Mouse (Mus musculus): ENCODE results near the gene Apoa4.

The Apoa4 gene

DNA sequence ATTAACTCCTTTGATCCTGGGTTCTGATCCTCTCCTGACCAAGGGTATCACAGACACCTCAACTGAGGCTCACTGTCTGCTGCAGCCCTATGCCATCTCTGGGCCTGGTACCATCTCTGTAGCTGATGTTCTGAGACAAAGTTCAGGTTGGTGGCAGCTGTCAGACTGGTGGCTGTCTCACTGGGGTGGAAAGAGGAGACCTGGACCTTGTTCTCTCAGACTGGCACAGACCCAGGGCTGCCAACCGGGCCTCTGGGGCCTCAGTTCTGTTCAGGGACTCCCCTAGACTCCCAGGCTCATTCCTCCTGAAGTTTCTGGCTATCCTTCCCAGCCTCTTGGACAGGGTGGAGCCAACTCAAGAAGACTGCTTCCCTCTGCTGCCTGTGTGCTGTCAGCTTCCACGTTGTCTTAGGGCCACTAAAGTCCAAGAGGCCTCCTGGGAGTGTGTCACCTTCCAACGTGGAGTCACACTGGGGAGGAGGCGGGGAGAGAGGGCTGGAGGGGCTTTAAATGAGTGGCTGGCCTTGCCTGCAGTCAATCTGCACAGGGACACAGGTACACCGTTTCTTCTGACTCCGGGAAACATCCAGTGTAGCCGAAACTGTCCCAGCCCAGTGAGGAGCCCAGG, at the start of gene Apoa4:
Gene Apoa4 (plus strand): TSS at position 171 of the 628 bp plus-strand sequence.
- DNase-seq, result no peak

GRCm38 (mm10) chr9:46191234-46191633, 49.3 kb upstream of the Apoa4 start:
- no peak for DNase-seq

- DNase-seq, result peak; percentile 60
Measured at GRCm38 (mm10) chr9:46191644-46192043, 48.9 kb upstream of the Apoa4 start.

DNA sequence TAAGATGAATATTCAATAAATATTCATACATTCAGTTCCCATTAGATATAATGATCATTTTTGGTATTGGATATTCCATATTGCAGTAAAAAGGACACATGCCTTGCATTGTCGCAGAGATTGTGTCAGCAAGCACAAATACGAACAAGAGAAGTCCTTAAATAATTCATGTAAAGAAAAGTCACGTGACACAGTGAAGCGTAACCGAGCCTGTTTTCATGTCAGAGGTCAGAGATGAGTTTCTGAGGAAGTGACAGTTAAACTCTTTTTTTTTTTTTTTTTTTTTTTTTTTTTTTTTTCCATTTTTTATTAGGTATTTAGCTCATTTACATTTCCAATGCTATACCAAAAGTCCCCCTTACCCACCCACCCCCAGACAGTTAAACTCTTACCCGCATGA, 47.9 kb upstream of the Apoa4 start:
- DNase-seq, result no peak

GRCm38 (mm10) chr9:46194809-46195208, 45.7 kb upstream of the Apoa4 start:
- no peak for DNase-seq

- peak; percentile 80 for DNase-seq
Measured at GRCm38 (mm10) chr9:46196699-46197169, 43.8 kb upstream of the Apoa4 start.

- no peak for DNase-seq
Measured at GRCm38 (mm10) chr9:46198461-46198860, 42.0 kb upstream of the Apoa4 start.

DNA sequence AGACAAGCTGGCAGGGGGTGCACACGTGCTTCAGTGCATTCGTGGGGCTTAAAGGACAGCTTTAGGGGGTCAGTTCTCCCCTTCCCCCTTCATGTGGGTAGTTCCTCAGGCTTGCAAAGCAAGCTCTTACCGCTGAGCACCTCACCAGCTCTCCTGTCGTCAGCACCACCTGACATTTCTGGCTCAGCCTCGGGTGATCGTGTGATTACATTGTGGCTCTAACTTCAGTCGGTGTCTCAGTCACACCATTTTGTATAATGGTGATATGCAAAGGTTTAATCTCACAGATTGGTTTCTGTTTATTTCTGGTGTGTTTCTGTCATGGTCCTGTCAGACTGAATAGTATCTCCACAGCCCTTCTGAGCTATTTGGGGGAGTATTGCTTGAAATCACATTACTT, 41.6 kb upstream of the Apoa4 start:
- no peak for DNase-seq

GRCm38 (mm10) chr9:46199609-46200008, 40.9 kb upstream of the Apoa4 start:
- DNase-seq, result no peak

DNA sequence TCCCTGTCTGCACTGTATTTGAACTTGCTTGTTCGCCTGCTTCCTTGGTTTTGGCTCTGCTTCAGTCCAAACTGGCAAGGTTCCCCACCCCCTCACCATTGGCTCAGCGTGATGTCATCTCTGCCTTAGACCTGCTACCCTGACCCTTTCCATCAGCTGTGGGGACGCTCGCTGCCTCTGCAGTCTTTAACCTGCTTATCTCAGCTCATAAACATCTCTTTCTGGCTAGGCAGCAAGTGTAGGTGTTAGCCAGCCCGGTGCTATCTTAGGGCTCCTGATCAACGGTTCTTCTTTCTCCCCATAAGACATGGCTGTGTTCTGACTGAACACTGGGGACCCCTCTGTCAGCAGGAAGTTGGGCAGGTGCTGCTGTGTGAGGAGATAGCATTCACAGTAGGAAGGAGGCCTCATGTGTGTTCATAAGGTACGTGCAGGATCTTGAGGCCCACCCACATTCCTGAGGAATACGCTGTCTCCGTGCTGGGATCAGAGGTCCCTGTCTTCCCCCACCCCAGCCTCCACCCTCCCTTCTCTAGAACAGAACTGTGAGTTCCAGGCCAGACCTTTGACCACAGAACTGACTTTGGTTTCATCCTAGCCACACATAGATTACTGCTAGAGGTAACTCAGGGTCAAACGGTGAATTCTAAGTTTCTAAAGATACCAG, 33.5 kb upstream of the Apoa4 start:
- DNase-seq, result no peak

GRCm38 (mm10) chr9:46207501-46207869, 33.0 kb upstream of the Apoa4 start:
- DNase-seq, result no peak

DNA sequence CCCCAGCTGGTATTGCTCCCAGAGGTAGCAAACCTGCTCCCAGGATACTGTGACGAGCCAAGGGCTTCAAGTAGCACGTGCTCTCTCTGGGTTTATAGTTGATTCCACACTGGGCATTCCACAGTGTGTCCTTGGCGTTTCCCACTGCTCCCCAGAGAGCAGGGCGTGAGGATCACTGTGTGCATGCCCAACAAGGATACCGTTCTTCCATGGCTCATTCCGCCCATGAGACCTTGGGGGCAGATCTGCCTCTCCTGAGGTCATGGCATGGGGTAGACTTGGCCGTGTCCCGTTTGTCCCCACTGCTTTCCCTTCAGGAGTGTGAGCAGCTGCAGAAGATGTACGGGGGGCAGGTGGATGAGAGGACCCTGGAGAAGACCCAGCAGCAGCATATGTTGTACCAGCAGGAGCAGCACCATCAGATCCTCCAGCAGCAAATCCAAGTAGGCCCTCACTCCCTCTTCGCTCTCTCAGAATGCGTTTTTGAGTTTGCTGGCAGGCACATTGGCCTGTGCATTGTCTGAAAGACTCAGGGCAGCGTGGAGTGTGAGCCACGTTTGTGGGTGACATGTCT, 32.0 kb upstream of the Apoa4 start:
- no peak for DNase-seq

GRCm38 (mm10) chr9:46210473-46210872, 30.0 kb upstream of the Apoa4 start:
- no peak for DNase-seq

DNA sequence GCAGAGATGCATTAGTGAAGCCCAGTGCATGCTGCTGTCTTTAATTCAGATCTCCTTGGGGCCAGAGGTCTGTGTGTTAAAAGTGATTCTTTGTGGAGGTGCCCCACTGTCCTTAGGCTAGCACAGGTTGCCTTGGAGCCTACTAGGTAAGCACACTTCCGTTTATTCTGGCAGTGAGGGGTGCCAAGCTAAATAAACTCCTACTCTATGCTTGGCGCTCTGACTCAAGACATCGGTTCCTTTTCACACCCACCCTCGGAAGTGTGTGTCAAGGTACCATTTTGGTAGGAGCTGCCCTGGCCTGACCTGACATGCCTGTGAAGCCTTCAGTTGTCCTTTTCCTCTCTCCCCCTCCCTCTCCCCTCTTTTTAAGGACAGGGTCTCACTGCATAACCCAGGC, 26.2 kb upstream of the Apoa4 start:
- DNase-seq, result peak; percentile 33

- no peak for DNase-seq
Measured at GRCm38 (mm10) chr9:46214946-46215337, 25.6 kb upstream of the Apoa4 start.

GRCm38 (mm10) chr9:46215338-46216322, 24.9 kb upstream of the Apoa4 start:
- peak; percentile 35 for DNase-seq

- DNase-seq, result no peak
Measured at GRCm38 (mm10) chr9:46216744-46217470, 23.6 kb upstream of the Apoa4 start.

GRCm38 (mm10) chr9:46218176-46218575, 22.3 kb upstream of the Apoa4 start:
- no peak for DNase-seq

GRCm38 (mm10) chr9:46223090-46223489, 17.4 kb upstream of the Apoa4 start:
- peak; percentile 52 for DNase-seq

DNA sequence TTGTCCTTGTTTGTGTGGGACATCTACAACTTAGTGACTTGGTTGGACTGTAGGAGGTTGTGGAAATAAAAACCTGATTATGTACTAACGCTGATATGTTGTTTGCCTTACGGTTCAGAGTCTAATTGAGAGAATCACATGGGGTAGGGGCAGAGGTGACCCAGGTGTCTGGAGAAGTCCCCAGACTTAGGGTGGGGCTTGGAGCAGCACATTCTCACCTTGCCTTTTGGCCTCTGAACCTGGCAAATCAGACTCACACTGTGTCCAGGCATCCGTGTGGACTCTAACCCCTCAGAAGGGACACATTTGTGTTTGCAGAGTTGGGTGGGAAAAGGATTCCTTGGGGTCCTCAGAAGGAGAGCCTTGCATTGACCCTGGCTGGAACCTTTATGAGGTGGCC, 16.4 kb upstream of the Apoa4 start:
- no peak for DNase-seq

DNA sequence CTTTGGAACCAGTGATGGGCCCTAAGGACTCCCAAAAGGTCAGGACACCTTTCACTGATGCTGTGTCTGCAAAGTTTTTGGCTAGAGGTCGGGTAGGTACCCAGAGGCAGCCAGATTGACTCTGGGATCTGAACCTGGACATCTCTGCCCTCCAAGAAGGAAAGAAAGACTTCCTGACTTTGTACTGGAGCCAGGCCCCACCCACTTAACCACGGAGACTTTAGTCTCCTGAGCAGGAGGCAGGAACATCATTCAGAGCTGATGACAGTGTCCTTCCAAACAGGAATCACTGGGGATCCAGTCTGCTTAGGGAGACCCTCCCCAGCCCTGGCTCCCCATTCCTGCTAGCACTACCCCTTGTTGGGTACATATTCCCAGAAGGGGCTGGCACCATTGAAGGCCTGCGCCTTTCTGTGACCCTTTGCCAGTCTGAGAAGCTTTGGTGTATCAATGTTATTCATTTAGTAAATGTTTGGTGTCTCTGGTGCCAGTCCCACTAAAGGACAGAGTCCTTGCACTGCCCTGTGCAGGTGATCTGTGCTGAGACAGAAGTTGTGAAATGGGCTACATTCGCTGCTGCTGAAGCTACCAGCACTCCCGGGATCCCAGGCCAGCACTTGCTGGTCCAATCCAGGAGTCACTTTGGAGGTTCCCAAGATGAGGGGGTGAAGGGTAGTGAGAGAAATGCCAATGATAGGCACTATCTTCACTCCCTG, 15.4 kb upstream of the Apoa4 start:
- no peak for DNase-seq
